Mouse (Mus musculus) MEL (cell line): Measurements from ENCODE around the gene Tbc1d8b. TPM values are rescaled to one million over a fixed set of nuclear protein-coding genes. Genes with fewer than 3 reads are reported as not detected.

Experiments
- DNase-seq: peaks from one replicate; pipeline ENCODE4 v3.0.0; 2011; ENCODE audit warnings: low read depth, low spot score
- H3K27ac ChIP-seq: 2 replicates; pipeline ENCODE4 v1.5.1; 2012; ENCODE audit warnings: low read depth, mild to moderate bottlenecking, control low read depth, low read length, moderate library complexity; ENCODE audit not compliant: control insufficient read depth
- H3K27me3 ChIP-seq, 2 experiments: fragments of 150-350 bp in 1 of 2; sonication (generic) in 1 of 2; 2 replicates each; pipeline ENCODE4 v1.6.1; 2012; ENCODE audit warnings: low read length in 2 of 2, mild to moderate bottlenecking in 2 of 2, improper control_type of control experiment in 1 of 2, moderate library complexity in 1 of 2; ENCODE audit not compliant: insufficient read depth in 2 of 2, control insufficient read depth in 1 of 2
- H3K36me3 ChIP-seq, 2 experiments: 2 replicates each; pipeline ENCODE4 v1.6.1; 2012 to 2014; ENCODE audit warnings: low read length in 2 of 2, improper control_type of control experiment in 1 of 2, inconsistent platforms in 1 of 2, mild to moderate bottlenecking in 1 of 2; ENCODE audit not compliant: insufficient read depth in 2 of 2, control insufficient read depth in 1 of 2
- H3K4me1 ChIP-seq, 2 experiments: fragments of 150-350 bp in 1 of 2; sonication (generic) in 1 of 2; 2 replicates each; pipeline ENCODE4 v1.6.1; 2012; ENCODE audit warnings: low read length in 2 of 2, improper control_type of control experiment in 1 of 2, mild to moderate bottlenecking in 1 of 2; ENCODE audit not compliant: insufficient read depth in 2 of 2, control insufficient read depth in 1 of 2
- H3K4me3 ChIP-seq, 2 experiments: fragments of 150-350 bp in 1 of 2; sonication (generic) in 1 of 2; 2 replicates each; pipeline ENCODE4 v1.5.1; 2012; ENCODE audit warnings: low read depth in 2 of 2, low read length in 2 of 2, mild to moderate bottlenecking in 2 of 2, moderate library complexity in 2 of 2, control low read depth in 1 of 2, improper control_type of control experiment in 1 of 2; ENCODE audit not compliant: control insufficient read depth in 1 of 2, insufficient read depth in 1 of 2
- H3K79me2 ChIP-seq: 2 replicates; pipeline ENCODE4 v1.6.1; 2012; ENCODE audit warnings: mild to moderate bottlenecking, low read length, moderate library complexity; ENCODE audit not compliant: control insufficient read depth, poor library complexity, insufficient read depth
- H3K9ac ChIP-seq: 2 replicates; pipeline ENCODE4 v1.6.1; 2012; ENCODE audit warnings: low read depth, mild to moderate bottlenecking, control low read depth, low read length, moderate library complexity; ENCODE audit not compliant: control insufficient read depth, poor library complexity, severe bottlenecking
- H3K9me3 ChIP-seq: fragments of 150-350 bp; sonication (generic); replicated peaks from 2 replicates; pipeline ENCODE4 v1.6.1; 2012; ENCODE audit warnings: mild to moderate bottlenecking, low read length, improper control_type of control experiment, moderate library complexity; ENCODE audit not compliant: insufficient read depth
- CTCF ChIP-seq, 3 experiments: IDR thresholded peaks in 2 of 3; conservative IDR thresholded peaks in 1 of 3; 2 replicates each; pipeline ENCODE4 v1.5.1; 2011 to 2012; ENCODE audit warnings: low read length in 3 of 3, low read depth in 2 of 3, mild to moderate bottlenecking in 2 of 3, improper control_type of control experiment in 1 of 3, inconsistent platforms in 1 of 3, mixed read lengths in 1 of 3, moderate library complexity in 1 of 3; ENCODE audit not compliant: control insufficient read depth in 1 of 3, insufficient read depth in 1 of 3, poor library complexity in 1 of 3, severe bottlenecking in 1 of 3
- E2F4 ChIP-seq: IDR thresholded peaks from 2 replicates; pipeline ENCODE4 v1.6.1; 2011; ENCODE audit warnings: low read depth, low read length, improper control_type of control experiment, borderline replicate concordance
- ELF1 ChIP-seq: IDR thresholded peaks from 2 replicates; pipeline ENCODE4 v1.6.1; 2014; ENCODE audit warnings: low read depth, mild to moderate bottlenecking, inconsistent platforms, low read length, improper control_type of control experiment, moderate library complexity
- GATA1 ChIP-seq: IDR thresholded peaks from 2 replicates; pipeline ENCODE4 v1.6.1; 2011; ENCODE audit warnings: low read depth, low read length, improper control_type of control experiment
- HCFC1 ChIP-seq: IDR thresholded peaks from 2 replicates; pipeline ENCODE4 v1.6.1; 2012; ENCODE audit warnings: low read depth, mild to moderate bottlenecking, inconsistent platforms, low read length, improper control_type of control experiment, moderate library complexity
- MXI1 ChIP-seq: IDR thresholded peaks from 2 replicates; pipeline ENCODE4 v1.6.1; 2011; ENCODE audit warnings: mild to moderate bottlenecking, low read depth, low read length, improper control_type of control experiment
- MYB ChIP-seq: IDR thresholded peaks from 2 replicates; pipeline ENCODE4 v1.6.1; 2011; ENCODE audit warnings: mild to moderate bottlenecking, low read depth, low read length, improper control_type of control experiment
- NELFE ChIP-seq: IDR thresholded peaks from 2 replicates; pipeline ENCODE4 v1.6.1; 2011; ENCODE audit warnings: low read depth, low read length, improper control_type of control experiment
- NRF1 ChIP-seq: IDR thresholded peaks from 2 replicates; pipeline ENCODE4 v1.6.1; 2014; ENCODE audit warnings: low read depth, mild to moderate bottlenecking, inconsistent platforms, low read length, improper control_type of control experiment, moderate library complexity; ENCODE audit not compliant: poor library complexity, insufficient read depth, severe bottlenecking
- POLR2A ChIP-seq, 2 experiments: IDR thresholded peaks; 2 replicates each; pipeline ENCODE4 v1.6.1; 2011 to 2012; ENCODE audit warnings: low read length in 2 of 2, mild to moderate bottlenecking in 2 of 2, control low read depth in 1 of 2, improper control_type of control experiment in 1 of 2, low read depth in 1 of 2, moderate library complexity in 1 of 2; ENCODE audit not compliant: control insufficient read depth in 1 of 2, insufficient read depth in 1 of 2, poor library complexity in 1 of 2
- POLR2AphosphoS2 ChIP-seq: IDR thresholded peaks from 2 replicates; pipeline ENCODE4 v1.6.1; 2011; ENCODE audit warnings: low read length, improper control_type of control experiment
- POLR2AphosphoS5 ChIP-seq: IDR thresholded peaks from 2 replicates; pipeline ENCODE4 v1.6.1; 2012; ENCODE audit warnings: low read depth, borderline replicate concordance, mild to moderate bottlenecking, inconsistent platforms, low read length, moderate library complexity, mixed read lengths
- RCOR1 ChIP-seq: IDR thresholded peaks from 2 replicates; pipeline ENCODE4 v1.6.1; 2012; ENCODE audit warnings: low read depth, mild to moderate bottlenecking, inconsistent platforms, low read length, improper control_type of control experiment
- SIN3A ChIP-seq: IDR thresholded peaks from 2 replicates; pipeline ENCODE4 v1.6.1; 2012; ENCODE audit warnings: low read length, improper control_type of control experiment, inconsistent platforms
- SMC3 ChIP-seq: IDR thresholded peaks from 2 replicates; pipeline ENCODE4 v1.6.1; 2011; ENCODE audit warnings: low read depth, low read length, improper control_type of control experiment
- TAL1 ChIP-seq: IDR thresholded peaks from 2 replicates; pipeline ENCODE4 v1.6.1; 2012; ENCODE audit warnings: mild to moderate bottlenecking, inconsistent platforms, low read length, moderate library complexity, mixed read lengths
- TCF12 ChIP-seq: IDR thresholded peaks from 2 replicates; pipeline ENCODE4 v1.6.1; 2014; ENCODE audit warnings: low read depth, mild to moderate bottlenecking, inconsistent platforms, low read length, improper control_type of control experiment, moderate library complexity
- USF2 ChIP-seq, 2 experiments: IDR thresholded peaks; 2 replicates each; pipeline ENCODE4 v1.6.1; 2011 to 2012; ENCODE audit warnings: improper control_type of control experiment in 2 of 2, low read length in 2 of 2, borderline replicate concordance in 1 of 2, inconsistent platforms in 1 of 2, low read depth in 1 of 2, mild to moderate bottlenecking in 1 of 2; ENCODE audit not compliant: insufficient read depth in 1 of 2
- ZKSCAN1 ChIP-seq: IDR thresholded peaks from 2 replicates; pipeline ENCODE4 v1.6.1; 2012; ENCODE audit warnings: low read depth, mild to moderate bottlenecking, inconsistent platforms, low read length, improper control_type of control experiment, moderate library complexity
- ZNF384 ChIP-seq: IDR thresholded peaks from 2 replicates; pipeline ENCODE4 v1.6.1; 2012; ENCODE audit warnings: low read depth, mild to moderate bottlenecking, inconsistent platforms, low read length, improper control_type of control experiment
- polyA plus RNA-seq, 2 experiments: library from polyadenylated mRNA; stranded (reverse) in 1 of 2; unstranded in 1 of 2; fragments of >175 nt in 1 of 2; fragments of >200 nt in 1 of 2; gene quantifications; 2 replicates each; pipeline versions ENCODE4 v1.2.1 to v1.2.4; 2012; ENCODE audit warnings: low replicate concordance in 2 of 2, low read depth in 1 of 2; ENCODE audit not compliant: insufficient read length in 2 of 2, insufficient read depth in 1 of 2, missing spikeins in 1 of 2
- total RNA-seq: library from RNA; depleted of rRNA; stranded (reverse); fragments of 300-350 nt; gene quantifications from 2 replicates; pipeline ENCODE4 v1.2.3, GENCODE M21; 2012

Tbc1d8b gene
- total and polyA plus RNA-seq, 3 experiments: 5.2 to 6.2 TPM; not detected in 1

DNA sequence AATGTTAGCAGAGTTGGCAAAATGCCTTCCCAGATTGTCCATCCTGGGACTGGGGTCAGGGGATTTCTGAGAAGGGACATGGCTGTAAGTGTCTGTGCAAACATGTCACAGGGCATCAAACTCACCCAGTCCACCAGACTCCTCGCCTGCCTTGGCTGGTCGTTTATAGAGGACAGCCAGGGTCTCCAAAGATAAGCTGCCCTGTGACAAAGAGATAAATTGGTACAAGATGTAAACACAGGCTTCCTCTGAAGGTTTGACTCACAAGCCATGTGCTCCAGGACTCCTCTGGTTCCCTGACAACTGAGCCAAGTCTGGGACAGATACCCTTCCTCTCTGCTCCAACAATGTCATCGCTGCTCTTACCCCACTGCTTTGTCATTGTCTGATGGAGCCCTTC, 96.2 kb downstream of the Tbc1d8b start (continued):
- TF ChIP-seq USF2 (IDR thresholded peaks at IDR 0.05; ENCODE audit: borderline replicate concordance in 1 of 2, insufficient read depth in 1 of 2, low read depth in 1 of 2, low read length in 2 of 2): no peak
- TF ChIP-seq POLR2AphosphoS2: no peak
- TF ChIP-seq POLR2AphosphoS5: no peak
- no peak for TF ChIP-seq ELF1
- TF ChIP-seq E2F4: no peak
- no peak for TF ChIP-seq SMC3
- TF ChIP-seq CTCF (IDR thresholded peaks at IDR 0.05 in 2 of 3, conservative IDR thresholded peaks at IDR 0.05 in 1 of 3; ENCODE audit: control insufficient read depth in 1 of 3, insufficient read depth in 1 of 3, low read depth in 2 of 3, low read length in 3 of 3, poor library complexity in 1 of 3, severe bottlenecking in 1 of 3): no peak
- TF ChIP-seq TCF12: peak; percentile 86
- TF ChIP-seq SIN3A: peak; percentile 55
- TF ChIP-seq ZNF384: no peak
- peak; percentile 36; the same call in 1 of the 2 replicates for TF ChIP-seq RCOR1
- peak; percentile 80 for TF ChIP-seq MXI1
- TF ChIP-seq NELFE: 0 out of 2 replicates have a peak, but pooled peaks have one; percentile 17
- peak; percentile 71 for TF ChIP-seq TAL1
- no peak for TF ChIP-seq HCFC1

DNA sequence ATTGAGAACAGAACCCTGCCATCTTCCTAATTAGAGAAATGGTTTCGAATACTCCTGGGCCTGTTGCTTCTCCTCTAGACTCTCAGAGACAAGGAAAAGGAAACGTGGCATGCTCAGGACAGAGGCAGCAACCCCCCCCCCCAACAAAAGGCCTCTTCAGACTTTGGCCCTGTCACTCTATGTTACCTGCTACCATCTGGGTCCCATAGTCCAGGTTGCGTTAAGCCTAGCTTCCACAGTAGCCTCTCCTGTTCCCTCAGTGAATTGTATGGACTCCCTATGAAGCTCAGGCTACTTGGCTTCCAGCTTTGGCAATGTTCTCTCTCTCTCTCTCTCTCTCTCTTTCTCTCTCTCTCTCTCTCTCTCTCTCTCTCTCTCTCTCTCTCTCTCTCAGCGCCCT, 96.8 kb downstream of the Tbc1d8b start:
- Histone ChIP-seq H3K36me3 (peaks cover 0 to 24% of the 10 kb centered on the region in 2 experiments; a peak in 2 of 4 replicates), H3K4me3 (no peak overlapping the region), H3K27ac (no peak overlapping the region), H3K4me1 (peaks cover 10 to 37% of the 10 kb centered on the region in 2 experiments), H3K9ac (no peak overlapping the region), H3K9me3 (no peaks in the 10 kb centered on the region), H3K27me3 (no peaks in the 10 kb centered on the region), H3K79me2 (no peaks in the 10 kb centered on the region)
- TF ChIP-seq POLR2A (IDR thresholded peaks at IDR 0.05; ENCODE audit: control insufficient read depth in 1 of 2, insufficient read depth in 1 of 2, low read depth in 1 of 2, low read length in 2 of 2, poor library complexity in 1 of 2) (no peak), TCF12 (no peak), MXI1 (no peak), ZNF384 (no peak), ZKSCAN1 (no peak), NRF1 (no peak), TAL1 (no peak), GATA1 (no peak), MYB (no peak), POLR2AphosphoS5 (no peak)
- no peak for DNase-seq
